Mouse (Mus musculus): ENCODE results near the gene Rilpl1. TPM values are rescaled to one million over a fixed set of nuclear protein-coding genes. Genes with fewer than 3 reads are reported as not detected.
A peak's percentile ranks its signal among the peaks of the same experiment; 100 is the strongest.

Gene Rilpl1
- total RNA-seq, 4 experiments from 2014 or later = 179 to 263 (median 215) TPM

GRCm38 (mm10) chr5:124453339-124454081, 77.7 kb downstream of the Rilpl1 start:
- no peak for DNase-seq (ENCODE audit: low spot score)

- no peak for DNase-seq (ENCODE audit: low spot score)
Measured at GRCm38 (mm10) chr5:124452494-124453228, 78.5 kb downstream of the Rilpl1 start.

GRCm38 (mm10) chr5:124450641-124451340, 80.4 kb downstream of the Rilpl1 start:
- no peak for DNase-seq (ENCODE audit: low spot score)

- DNase-seq (ENCODE audit: low spot score) = no peak
Measured at GRCm38 (mm10) chr5:124450051-124450450, 81.1 kb downstream of the Rilpl1 start.

- DNase-seq (ENCODE audit: low spot score) = no peak
Measured at GRCm38 (mm10) chr5:124449494-124449893, 81.7 kb downstream of the Rilpl1 start.

- peak; percentile 71 for DNase-seq (ENCODE audit: low spot score)
Measured at GRCm38 (mm10) chr5:124446301-124446881, 84.8 kb downstream of the Rilpl1 start.

- DNase-seq (ENCODE audit: low spot score) = no peak
Measured at GRCm38 (mm10) chr5:124445621-124446293, 85.4 kb downstream of the Rilpl1 start.

GRCm38 (mm10) chr5:124444661-124445561, 86.3 kb downstream of the Rilpl1 start:
- DNase-seq (ENCODE audit: low spot score) = peak; percentile 54

GRCm38 (mm10) chr5:124444208-124444607, 87.0 kb downstream of the Rilpl1 start:
- no peak for DNase-seq (ENCODE audit: low spot score)

Other genes with a start within 250 kb of the Rilpl1 start
- 1 to 10 TPM; 3.6 to 5.7 (median 5.0) TPM for gene Mphosph9, start 203.4 kb downstream of the Rilpl1 start, total RNA-seq (2022)
- gene 2810006K23Rik, start 203.3 kb downstream of the Rilpl1 start, total RNA-seq (2022) = 10 to 100 TPM; 13.8 to 15.3 (median 14.5) TPM
- gene Cdk2ap1, start 168.3 kb downstream of the Rilpl1 start, total RNA-seq (2022) = 100 to 1,000 TPM; 138 to 152 (median 145) TPM
- 10 to 100 TPM; 63.2 to 73.4 (median 65.6) TPM for gene Sbno1, start 105.4 kb downstream of the Rilpl1 start, total RNA-seq (2022)
- gene Kmt5a, start 91.5 kb downstream of the Rilpl1 start, total RNA-seq (2022) = 100 to 1,000 TPM; 197 to 262 (median 216) TPM
- 1 to 10 TPM; 7.0 to 7.8 (median 7.4) TPM for gene Rilpl2, start 53.0 kb downstream of the Rilpl1 start, total RNA-seq (2022)
- 10 to 100 TPM; 12.9 to 19.0 (median 14.6) TPM for gene Snrnp35, start 48.3 kb downstream of the Rilpl1 start, total RNA-seq (2022)
- 100 to 1,000 TPM; 164 to 190 (median 179) TPM for gene Tmed2, start 9.3 kb upstream of the Rilpl1 start, total RNA-seq (2022)
- 1 to 10 TPM; 4.2 to 6.6 (median 5.5) TPM for gene Ddx55, start 21.5 kb upstream of the Rilpl1 start, total RNA-seq (2022)
- gene Eif2b1, start 47.7 kb upstream of the Rilpl1 start, total RNA-seq (2022) = 10 to 100 TPM; 22.3 to 29.9 (median 28.5) TPM
- 10 to 100 TPM; 17.8 to 21.5 (median 20.1) TPM for gene Gtf2h3, start 47.7 kb upstream of the Rilpl1 start, total RNA-seq (2022)
- gene Atp6v0a2, start 97.2 kb upstream of the Rilpl1 start, total RNA-seq (2022) = 10 to 100 TPM; 50.0 to 64.5 (median 60.5) TPM
- gene Dnah10, start 193.7 kb upstream of the Rilpl1 start, total RNA-seq (2022) = under 1 TPM in 3 of 4 experiments, not detected in 1; 0.03 to 0.06 (median 0.05) TPM